Mouse (Mus musculus): ENCODE measurements around the gene Pigk. TPM values are rescaled to one million over a fixed set of nuclear protein-coding genes. Genes with fewer than 3 reads are reported as not detected.

Gene Pigk
- polyA plus RNA-seq, 1 experiment from 2014 or later = 44.6 TPM

GRCm38 (mm10) chr3:153006893-153007292, 293.0 kb downstream of the Pigk start:
- DNase-seq (ENCODE audit: low spot score) = no peak
- H3K4me3 ChIP-seq (ENCODE audit: low read depth, low read length) = no peak overlapping the region
- ATAC-seq = no peak
- H3K9ac ChIP-seq (replicated peaks; ENCODE audit: low read depth) = no peak overlapping the region
- H3K36me3 ChIP-seq (ENCODE audit: insufficient read depth, low read length) = no peaks in the 10 kb centered on the region
- H3K9me3 ChIP-seq (ENCODE audit: low read length) = no peaks in the 10 kb centered on the region
- no peak overlapping the region for H3K27ac ChIP-seq (ENCODE audit: low read length)
- H3K4me1 ChIP-seq (ENCODE audit: insufficient read depth, low read depth, low read length) = no peaks in the 10 kb centered on the region
- no peak overlapping the region for H3K4me2 ChIP-seq (replicated peaks; ENCODE audit: low read depth, low read length)
- TF ChIP-seq EP300 (IDR thresholded peaks at IDR 0.05) (no peak), CTCF (IDR thresholded peaks at IDR 0.05) (no peak)
- H3K27me3 ChIP-seq (replicated peaks; ENCODE audit: insufficient read depth, low read length) = no peaks in the 10 kb centered on the region
- WGBS = 89% methylated on average over 6 of the region's 6 CpGs

DNA sequence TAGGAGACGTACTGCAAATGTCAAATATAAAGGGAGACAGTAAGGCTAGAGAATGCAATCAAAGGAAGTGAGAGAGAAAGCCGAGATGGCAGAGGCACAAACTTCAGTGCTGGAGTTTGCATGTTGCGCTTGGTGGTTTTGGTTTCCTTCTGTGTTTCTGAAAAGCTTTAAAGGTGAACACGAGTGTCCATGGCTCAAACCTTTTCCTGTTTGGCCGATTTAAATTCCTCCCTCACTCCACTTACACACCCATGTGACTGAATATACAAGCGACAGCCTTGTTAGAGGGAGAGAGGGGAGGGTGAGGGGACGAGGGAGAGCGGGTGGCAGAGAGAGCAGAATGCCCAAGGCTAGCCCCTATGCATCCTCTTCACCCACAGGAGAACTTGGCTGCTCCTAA, 302.5 kb downstream of the Pigk start:
- no peak overlapping the region for H3K4me2 ChIP-seq (replicated peaks; ENCODE audit: low read depth, low read length)
- no peak overlapping the region for H3K4me3 ChIP-seq (ENCODE audit: low read depth, low read length)
- TF ChIP-seq EP300 (IDR thresholded peaks at IDR 0.05) (no peak), CTCF (IDR thresholded peaks at IDR 0.05) (no peak)
- no peaks in the 10 kb centered on the region for H3K4me1 ChIP-seq (ENCODE audit: insufficient read depth, low read depth, low read length)
- WGBS = 42% methylated on average over 8 of the region's 8 CpGs
- no peaks in the 10 kb centered on the region for H3K27me3 ChIP-seq (replicated peaks; ENCODE audit: insufficient read depth, low read length)
- ATAC-seq (no peak), DNase-seq (ENCODE audit: low spot score) (no peak)
- H3K27ac ChIP-seq (ENCODE audit: low read length) = no peak overlapping the region
- no peaks in the 10 kb centered on the region for H3K9me3 ChIP-seq (ENCODE audit: low read length)
- H3K36me3 ChIP-seq (ENCODE audit: insufficient read depth, low read length) = no peaks in the 10 kb centered on the region
- H3K9ac ChIP-seq (replicated peaks; ENCODE audit: low read depth) = no peak overlapping the region

GRCm38 (mm10) chr3:153018051-153018450, 304.2 kb downstream of the Pigk start:
- no peak overlapping the region for H3K4me2 ChIP-seq (replicated peaks; ENCODE audit: low read depth, low read length)
- H3K4me3 ChIP-seq (ENCODE audit: low read depth, low read length) = no peak overlapping the region
- WGBS = 49% methylated on average over 10 of the region's 10 CpGs
- no peak for TF ChIP-seq EP300 (IDR thresholded peaks at IDR 0.05)
- TF ChIP-seq CTCF (IDR thresholded peaks at IDR 0.05) = no peak
- no peaks in the 10 kb centered on the region for H3K27me3 ChIP-seq (replicated peaks; ENCODE audit: insufficient read depth, low read length)
- DNase-seq (ENCODE audit: low spot score) (no peak), ATAC-seq (no peak)
- no peaks in the 10 kb centered on the region for H3K36me3 ChIP-seq (ENCODE audit: insufficient read depth, low read length)
- no peaks in the 10 kb centered on the region for H3K9me3 ChIP-seq (ENCODE audit: low read length)
- no peak overlapping the region for H3K9ac ChIP-seq (replicated peaks; ENCODE audit: low read depth)
- no peak overlapping the region for H3K27ac ChIP-seq (ENCODE audit: low read length)
- H3K4me1 ChIP-seq (ENCODE audit: insufficient read depth, low read depth, low read length) = no peaks in the 10 kb centered on the region

GRCm38 (mm10) chr3:153024016-153024415, 310.1 kb downstream of the Pigk start:
- Histone ChIP-seq H3K9ac (replicated peaks; ENCODE audit: low read depth) (no peak overlapping the region), H3K27ac (ENCODE audit: low read length) (no peak overlapping the region), H3K4me3 (ENCODE audit: low read depth, low read length) (no peak overlapping the region), H3K4me1 (ENCODE audit: insufficient read depth, low read depth, low read length) (no peaks in the 10 kb centered on the region), H3K9me3 (ENCODE audit: low read length) (no peaks in the 10 kb centered on the region), H3K36me3 (ENCODE audit: insufficient read depth, low read length) (no peaks in the 10 kb centered on the region), H3K27me3 (replicated peaks; ENCODE audit: insufficient read depth, low read length) (no peaks in the 10 kb centered on the region), H3K4me2 (replicated peaks; ENCODE audit: low read depth, low read length) (no peak overlapping the region)
- ATAC-seq = no peak
- 84% methylated on average over 11 of the region's 11 CpGs for WGBS
- DNase-seq (ENCODE audit: low spot score) = no peak
- TF ChIP-seq EP300 (IDR thresholded peaks at IDR 0.05) = no peak
- TF ChIP-seq CTCF (IDR thresholded peaks at IDR 0.05) = no peak

Other genes starting within 250 kb of the Pigk start
- gene Ak5, start 45.7 kb upstream of the Pigk start, polyA plus RNA-seq (2015; fragmentation: Nextera tagmentation; extraction: Ambion mirVana) = 0.47 and 0.49 TPM in 2 replicates